Mouse (Mus musculus) left cerebral cortex, adult 18-20 months (tissue): ENCODE measurements around the gene Tbc1d8. TPM values are rescaled to one million over a fixed set of nuclear protein-coding genes. Genes with fewer than 3 reads are reported as not detected.

Source experiments
- DNase-seq, 2 experiments: peaks; one replicate each; pipeline ENCODE4 v3.0.0; 2021 to 2022; ENCODE audit warnings: low spot score in 2 of 2, mixed read lengths in 1 of 2
- long read RNA-seq, 2 experiments: library from polyadenylated mRNA; stranded (forward); transcript quantifications; one replicate each; pipeline ENCODE4 v2.0.0; 2021
- total RNA-seq, 2 experiments: library from RNA; stranded (reverse); gene quantifications; 2 replicates each; pipeline ENCODE4 v1.2.3; 2021

Gene Tbc1d8
- total RNA-seq = 10 to 100 TPM; 19.3 to 20.5 TPM
- long read RNA-seq, experiment 1, full-length matches to known transcripts = 14 of 28 reads
- long read RNA-seq, experiment 1, partial matches to known transcripts = 5 of 28 reads
- long read RNA-seq, experiment 1, other reads (novel, unspliced or antisense) = 9 of 28 reads
- long read RNA-seq, experiment 2, full-length matches to known transcripts = 7 of 15 reads
- long read RNA-seq, experiment 2, partial matches to known transcripts = 5 of 15 reads
- long read RNA-seq, experiment 2, other reads (novel, unspliced or antisense) = 3 of 15 reads

- peak; percentile 78 to 84 for DNase-seq
These were observed at the start of gene Tbc1d8 for GRCm38 (mm10) chr1:39478057-39478895. Gene Tbc1d8 (minus strand): TSS chr1:39478755.

DNA sequence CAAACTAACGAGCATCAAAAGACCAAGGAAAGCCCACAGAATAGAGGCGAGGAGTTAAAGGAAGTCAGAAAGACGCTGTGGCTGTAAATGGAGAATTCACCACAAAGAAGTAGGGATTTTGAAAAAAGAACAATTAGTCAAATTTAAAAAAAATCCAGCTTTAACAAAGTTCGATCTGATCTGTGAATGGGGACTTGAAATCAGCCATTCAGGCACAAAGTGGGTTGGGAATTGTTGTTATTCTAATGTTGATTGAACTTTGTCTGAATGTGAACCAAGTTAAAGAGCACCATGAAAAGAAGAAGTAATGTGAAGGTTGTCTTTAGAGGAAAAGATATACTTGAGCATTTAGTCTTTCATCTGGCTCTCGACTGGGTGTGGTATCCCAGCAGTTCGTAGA lies 49.8 kb upstream of the Tbc1d8 start:
- DNase-seq = no peak

- DNase-seq = peak; percentile 67 to 78
These were observed 48.9 kb upstream of the Tbc1d8 start for GRCm38 (mm10) chr1:39527432-39527831.

DNA sequence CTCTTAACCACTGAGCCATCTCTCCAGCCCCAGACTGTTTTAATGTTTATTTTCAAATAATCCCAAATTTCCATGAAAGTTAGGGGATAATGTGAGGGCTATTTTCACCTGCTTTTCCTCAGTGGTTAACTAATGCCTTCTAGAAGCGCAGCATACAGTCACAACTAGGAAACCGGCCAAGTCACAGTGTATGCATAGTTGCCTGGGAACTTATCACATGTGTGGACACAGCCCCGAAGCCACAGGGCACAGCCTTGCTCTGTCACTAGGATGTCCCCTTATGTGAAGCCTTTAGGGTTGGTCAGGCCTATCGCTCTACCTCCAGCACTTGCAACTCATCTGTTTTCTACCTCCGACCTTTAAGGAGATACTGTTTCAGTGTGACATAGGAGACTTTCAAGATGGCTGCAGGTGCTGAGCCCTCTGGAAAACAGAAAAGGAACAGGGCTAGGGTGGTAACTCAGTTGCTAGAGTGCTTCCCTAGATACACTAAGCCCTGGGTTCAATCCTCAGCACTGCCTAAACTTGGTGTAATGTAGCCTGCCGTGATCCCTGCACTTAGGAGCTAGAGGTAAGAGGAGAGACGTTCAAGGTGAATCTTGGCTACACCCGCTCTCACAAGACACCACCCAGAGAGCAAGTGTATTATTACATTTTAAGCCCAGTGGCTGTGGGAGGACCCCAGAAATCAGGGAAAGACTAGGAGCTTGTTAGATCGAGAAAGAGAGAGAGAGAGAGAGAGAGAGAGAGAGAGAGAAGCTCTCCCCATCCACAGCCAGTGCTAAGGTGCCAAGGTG lies 48.0 kb upstream of the Tbc1d8 start:
- DNase-seq = no peak

- no peak for DNase-seq
These were observed 47.2 kb upstream of the Tbc1d8 start for GRCm38 (mm10) chr1:39525763-39526162.

DNA sequence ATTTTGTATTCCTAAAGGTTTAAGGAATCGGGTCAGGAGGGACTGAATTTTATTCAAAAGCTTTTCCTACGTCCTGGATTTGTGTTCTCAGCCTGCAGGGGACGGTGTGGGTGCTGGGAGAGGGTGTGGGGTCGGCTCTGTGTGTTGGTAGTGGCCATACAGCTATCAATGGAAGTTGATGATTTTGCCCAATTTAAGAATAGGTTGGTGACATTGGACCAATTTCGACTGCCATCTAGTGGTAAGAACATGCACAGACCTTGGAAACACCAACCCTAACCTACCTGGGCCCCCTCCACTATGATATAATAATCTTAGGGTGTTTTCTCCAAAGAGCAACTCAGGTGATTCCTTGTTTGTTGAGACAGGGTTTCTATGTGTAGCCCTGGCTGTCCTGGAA lies 44.0 kb upstream of the Tbc1d8 start:
- peak; percentile 23 to 31 for DNase-seq

GRCm38 (mm10) chr1:39521326-39521725 lies 42.8 kb upstream of the Tbc1d8 start:
- no peak for DNase-seq

GRCm38 (mm10) chr1:39515303-39515991 lies 36.9 kb upstream of the Tbc1d8 start:
- no peak for DNase-seq

- DNase-seq = no peak
These were observed 33.6 kb upstream of the Tbc1d8 start for GRCm38 (mm10) chr1:39512183-39512582.

- no peak for DNase-seq
These were observed 33.2 kb upstream of the Tbc1d8 start for GRCm38 (mm10) chr1:39511775-39512174.

DNA sequence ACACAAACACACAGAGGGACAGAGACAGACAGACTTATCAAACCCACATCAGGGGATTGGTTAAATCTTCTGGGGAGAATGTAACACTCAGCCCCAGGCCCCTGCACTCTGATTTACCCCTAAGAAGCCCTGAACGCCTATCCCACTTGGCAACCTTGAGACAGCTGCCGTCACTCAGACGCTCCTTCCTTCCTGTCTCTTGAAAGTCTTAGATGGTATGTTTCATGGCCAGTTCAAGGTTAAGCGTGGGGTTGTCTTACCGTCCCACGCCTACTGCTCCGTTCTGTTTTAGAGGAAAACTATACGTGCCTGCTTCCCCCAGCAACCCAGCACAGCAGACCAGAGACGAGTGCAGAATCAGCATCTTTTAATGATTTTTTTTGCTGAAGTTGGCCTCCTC lies 27.0 kb upstream of the Tbc1d8 start:
- no peak for DNase-seq

GRCm38 (mm10) chr1:39504261-39504660 lies 25.7 kb upstream of the Tbc1d8 start:
- DNase-seq = peak; percentile 13 to 25

- DNase-seq = peak in 1 of 2 experiments; percentile 29
These were observed 24.5 kb upstream of the Tbc1d8 start for GRCm38 (mm10) chr1:39502817-39503633.

GRCm38 (mm10) chr1:39499485-39499941 lies 21.0 kb upstream of the Tbc1d8 start:
- DNase-seq = no peak

DNA sequence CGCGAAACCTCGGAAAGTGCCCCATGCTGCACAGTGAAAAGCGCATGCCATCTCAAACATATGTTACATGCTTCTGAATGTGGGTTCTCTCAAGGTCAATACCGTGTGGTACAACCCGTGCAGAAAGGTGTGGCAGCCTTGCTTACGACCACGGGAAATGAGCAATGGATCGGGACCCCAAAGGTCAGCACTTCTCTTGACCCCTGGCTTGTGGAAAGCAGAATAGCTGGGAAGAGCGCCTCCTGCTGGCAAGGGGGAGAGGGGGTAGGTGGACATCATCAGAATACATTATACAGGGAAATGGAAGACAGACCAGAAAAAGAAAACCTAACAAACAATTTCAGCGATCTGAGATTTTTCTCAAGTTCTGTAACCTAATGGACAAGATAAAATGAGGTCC lies 19.2 kb upstream of the Tbc1d8 start:
- no peak for DNase-seq

GRCm38 (mm10) chr1:39496995-39497394 lies 18.4 kb upstream of the Tbc1d8 start:
- no peak for DNase-seq

GRCm38 (mm10) chr1:39493664-39494063 lies 15.1 kb upstream of the Tbc1d8 start:
- DNase-seq = no peak

DNA sequence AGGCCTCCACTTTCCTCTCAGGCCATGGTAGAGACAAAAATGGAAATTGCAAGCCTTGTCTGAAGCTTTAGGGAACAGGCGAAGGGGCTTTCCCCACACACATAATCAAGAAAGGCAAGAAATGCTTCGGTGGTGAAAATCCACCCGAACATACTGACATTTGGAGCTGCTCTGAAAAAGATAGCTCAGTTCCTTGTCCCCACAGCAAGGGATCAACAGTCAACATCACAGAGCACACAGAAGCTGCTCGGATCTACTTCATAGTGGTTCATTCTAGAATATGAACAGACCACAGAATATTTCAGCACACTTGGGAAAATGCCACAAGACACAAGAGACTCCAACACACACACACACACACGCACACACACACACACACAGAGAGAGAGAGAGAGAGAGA lies 14.6 kb upstream of the Tbc1d8 start:
- DNase-seq = no peak

- DNase-seq = no peak
These were observed 8.8 kb upstream of the Tbc1d8 start for GRCm38 (mm10) chr1:39487370-39487769.
